Mouse (Mus musculus) gastrocnemius, adult 2 months (tissue): ENCODE measurements around the gene Adarb2. TPM values are rescaled to one million over a fixed set of nuclear protein-coding genes. Genes with fewer than 3 reads are reported as not detected.
"Not testable (repeated sequence)": the region's sequence is repeated elsewhere in the genome, so short reads cannot be mapped to it uniquely, and the experiment has no call there.

Experiments used
- DNase-seq: peaks from one replicate; pipeline ENCODE4 v3.0.0; 2022
- H3K27ac ChIP-seq: fragments of 200-600 bp; 2 replicates; pipeline ENCODE4 v1.8.1; 2022; ENCODE audit warnings: mild to moderate bottlenecking
- H3K4me3 ChIP-seq: fragments of 200-600 bp; 2 replicates; pipeline ENCODE4 v1.8.1; 2022; ENCODE audit warnings: mild to moderate bottlenecking, moderate library complexity
- CTCF ChIP-seq: fragments of 200-600 bp; IDR thresholded peaks from 2 replicates; pipeline ENCODE4 v1.8.1; 2022; ENCODE audit warnings: antibody characterized with exemption, mild to moderate bottlenecking, moderate library complexity
- intact Hi-C: fragments of 180-260 bp; cut with DNase I; formaldehyde crosslinking; loops from one replicate; pipeline ENCODE4 v1.15.1; 2025
- total RNA-seq, 2 experiments: library from RNA; stranded (reverse); gene quantifications; 2 replicates each; pipeline ENCODE4 v1.2.3; 2021

Adarb2 gene
- total RNA-seq, 2 experiments from 2014 or later: not detected

- no peak for TF ChIP-seq CTCF
- DNase-seq: no peak
- Histone ChIP-seq H3K27ac (no peak overlapping the region), H3K4me3 (no peak overlapping the region)
- intact Hi-C loops: no loop called here
Measured at GRCm38 (mm10) chr13:8596977-8597646, 394.4 kb downstream of the Adarb2 start.

GRCm38 (mm10) chr13:8597647-8598017 lies 395.0 kb downstream of the Adarb2 start:
- Histone ChIP-seq H3K4me3 (no peak overlapping the region), H3K27ac (no peak overlapping the region)
- TF ChIP-seq CTCF: no peak
- no peak for DNase-seq
- intact Hi-C loops: no loop called here

GRCm38 (mm10) chr13:8605645-8606044 lies 403.0 kb downstream of the Adarb2 start:
- no peak for TF ChIP-seq CTCF
- Histone ChIP-seq H3K27ac (no peak overlapping the region), H3K4me3 (no peak overlapping the region)
- intact Hi-C loops: no loop called here
- no peak for DNase-seq

- TF ChIP-seq CTCF: no peak
- H3K27ac ChIP-seq: no peak overlapping the region
- H3K4me3 ChIP-seq: no peak overlapping the region
- intact Hi-C loops: no loop called here
- no peak for DNase-seq
Measured at GRCm38 (mm10) chr13:8608040-8608439, 405.4 kb downstream of the Adarb2 start.

GRCm38 (mm10) chr13:8608918-8609317 lies 406.3 kb downstream of the Adarb2 start:
- DNase-seq, intact Hi-C loops, H3K4me3 ChIP-seq, H3K27ac ChIP-seq: not testable (repeated sequence)

DNA sequence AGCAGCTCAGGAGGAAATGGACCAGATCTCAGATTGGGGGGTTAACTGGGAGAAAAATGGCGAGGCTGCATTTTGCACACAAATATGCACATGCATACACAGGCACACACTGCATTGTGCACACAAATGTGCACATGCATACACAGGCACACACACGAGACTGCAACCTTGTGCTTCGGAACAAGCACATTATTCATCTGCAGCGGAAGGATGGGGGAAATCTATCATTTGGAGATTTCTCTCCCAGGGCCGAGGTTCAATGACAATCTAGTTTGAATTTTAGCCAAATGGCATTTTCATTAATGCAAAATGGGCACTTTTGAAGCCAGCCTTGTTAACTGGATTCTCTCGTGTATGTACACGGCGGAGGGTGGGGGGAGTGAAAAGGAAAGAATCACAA lies 408.3 kb downstream of the Adarb2 start:
- DNase-seq: no peak
- no peak for TF ChIP-seq CTCF
- no peak overlapping the region for H3K27ac ChIP-seq
- intact Hi-C loops: no loop called here
- no peak overlapping the region for H3K4me3 ChIP-seq

GRCm38 (mm10) chr13:8612618-8613391 lies 410.1 kb downstream of the Adarb2 start:
- DNase-seq: no peak
- no peak for TF ChIP-seq CTCF
- intact Hi-C loops: no loop called here

GRCm38 (mm10) chr13:8616685-8617084 lies 414.0 kb downstream of the Adarb2 start:
- no peak for TF ChIP-seq CTCF
- intact Hi-C loops: no loop called here
- DNase-seq: no peak
- no peak overlapping the region for H3K27ac ChIP-seq
- no peak overlapping the region for H3K4me3 ChIP-seq

More at GRCm38 (mm10) chr13:8612618-8613391, 410.1 kb downstream of the Adarb2 start:
- Histone ChIP-seq H3K27ac (no peak overlapping the region), H3K4me3 (no peak overlapping the region)

DNA sequence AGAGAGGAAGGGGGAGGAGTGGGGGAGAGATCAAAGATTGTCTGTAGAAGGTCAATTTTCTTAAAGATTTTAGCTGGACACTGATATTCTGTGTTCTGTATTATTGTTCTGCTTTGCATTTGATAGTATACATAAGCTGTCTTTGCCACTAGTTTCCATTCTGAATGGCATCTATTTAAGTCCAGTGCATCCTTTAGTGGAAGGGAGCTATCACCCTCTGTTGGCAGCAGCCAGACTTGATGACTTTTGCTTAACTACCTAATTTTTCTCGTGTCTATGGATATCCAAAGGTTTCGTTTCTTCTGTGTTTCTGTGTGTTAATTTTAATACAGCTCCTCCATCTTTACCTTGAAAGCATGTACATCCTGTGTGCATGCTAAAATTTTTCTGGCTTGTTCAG lies 419.6 kb downstream of the Adarb2 start:
- TF ChIP-seq CTCF: no peak
- no peak for DNase-seq
- no peak overlapping the region for H3K4me3 ChIP-seq
- H3K27ac ChIP-seq: no peak overlapping the region
- intact Hi-C loops: no loop called here

DNA sequence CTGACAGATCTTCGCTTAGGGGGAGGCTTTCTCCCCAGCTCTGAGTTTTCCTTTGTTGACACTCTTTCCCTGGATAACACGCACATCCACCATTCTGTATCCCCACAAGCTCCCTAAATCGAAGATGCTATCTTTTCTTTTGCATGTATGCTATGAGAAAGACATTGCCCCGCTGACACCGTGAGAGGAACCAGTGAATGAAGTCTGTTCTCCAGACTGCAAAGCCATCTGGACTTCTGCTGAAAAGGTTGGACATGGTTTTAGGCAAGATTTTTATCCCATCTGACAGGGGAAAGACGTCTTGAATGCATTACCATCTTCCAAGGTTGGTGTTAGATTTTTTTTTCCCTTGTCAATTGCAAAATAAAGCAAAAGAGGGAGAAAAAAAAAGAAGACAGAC lies 426.9 kb downstream of the Adarb2 start:
- DNase-seq: no peak
- intact Hi-C loops: no loop called here
- no peak overlapping the region for H3K27ac ChIP-seq
- TF ChIP-seq CTCF: no peak
- no peak overlapping the region for H3K4me3 ChIP-seq

- Histone ChIP-seq H3K4me3 (no peak overlapping the region), H3K27ac (no peak overlapping the region)
- DNase-seq: no peak
- TF ChIP-seq CTCF: no peak
- intact Hi-C loops: no loop called here
Measured at GRCm38 (mm10) chr13:8631618-8632017, 429.0 kb downstream of the Adarb2 start.

GRCm38 (mm10) chr13:8632072-8632471 lies 429.4 kb downstream of the Adarb2 start:
- TF ChIP-seq CTCF: no peak
- Histone ChIP-seq H3K27ac (no peak overlapping the region), H3K4me3 (no peak overlapping the region)
- intact Hi-C loops: no loop called here
- DNase-seq: no peak

GRCm38 (mm10) chr13:8633385-8634337 lies 431.0 kb downstream of the Adarb2 start:
- intact Hi-C loops: no loop called here
- DNase-seq: no peak
- Histone ChIP-seq H3K4me3 (no peak overlapping the region), H3K27ac (no peak overlapping the region)
- TF ChIP-seq CTCF: no peak
